Mouse (Mus musculus) fibroblast of lung, adult 2 months (primary cell): ENCODE results near the gene Vmn2r60.
"Not testable (repeated sequence)": the region's sequence is repeated elsewhere in the genome, so short reads cannot be mapped to it uniquely, and the experiment has no call there.

Experiments
- DNase-seq: peaks from one replicate; pipeline ENCODE4 v3.0.0-alpha.2; 2011; ENCODE audit warnings: low read depth

The Vmn2r60 gene

GRCm38 (mm10) chr7:42107470-42107869, at the start of gene Vmn2r60:
TSS of gene Vmn2r60 (plus strand) at chr7:42107770.
- DNase-seq = no peak

- DNase-seq = no peak
Observed at GRCm38 (mm10) chr7:42058923-42059322, 48.6 kb upstream of the Vmn2r60 start, which contains the start of gene Vmn2r59. TSS of gene Vmn2r59 (minus strand) at chr7:42059023.

- DNase-seq = not testable (repeated sequence)
Observed at GRCm38 (mm10) chr7:42107061-42107460, 509 bp upstream of the Vmn2r60 start.
